In genomic region chr7:19320637-19321036, GRCm38 (mm10) we compare ENCODE assay signal across 8 mouse cellular contexts. TPM values are rescaled to one million over a fixed set of nuclear protein-coding genes. Genes with fewer than 3 reads are reported as not detected.
DNase-seq lines count a peak whose midpoint lies in the region; ATAC-seq and TF ChIP-seq lines count a peak whose summit lies in the region.

No protein-coding gene starts in this region.

- no peak overlapping the region for H3K4me3 ChIP-seq in heart, embryonic 15.5 days
- no peak overlapping the region for H3K4me3 ChIP-seq in embryonic facial prominence, embryonic 12.5 days
- no peak overlapping the region for H3K4me3 ChIP-seq in intestine, embryonic 15.5 days (replicated peaks)
- peak overlapping the region; percentile 40; the same call in 1 of the 2 replicates for H3K4me3 ChIP-seq in midbrain, postnatal 0 days (ENCODE audit: low read depth, low read length)

- H3K4me2 ChIP-seq in heart, embryonic 15.5 days, result peak overlapping the region; percentile 88
- peak overlapping the region; percentile 83 for H3K4me2 ChIP-seq in embryonic facial prominence, embryonic 12.5 days (replicated peaks)
- H3K4me2 ChIP-seq in intestine, embryonic 15.5 days (replicated peaks), result peak overlapping the region; percentile 93; the same call in 1 of the 2 replicates
- H3K4me2 ChIP-seq in midbrain, postnatal 0 days (ENCODE audit: low read depth, low read length, poor library complexity, severe bottlenecking), result peak overlapping the region; percentile 79

- no peak for ATAC-seq in heart, embryonic 15.5 days (replicated peaks; ENCODE audit: insufficient number of reproducible peaks, insufficient read depth, low FRiP score, low read depth)
- no peak for ATAC-seq in embryonic facial prominence, embryonic 12.5 days (ENCODE audit: insufficient number of reproducible peaks, insufficient read depth, low FRiP score, low TSS enrichment)
- ATAC-seq in intestine, embryonic 15.5 days, result no peak
- no peak for ATAC-seq in midbrain, postnatal 0 days (ENCODE audit: low FRiP score)
- no peak for ATAC-seq in CD4-positive, CD25-positive, alpha-beta regulatory T cell, adult 4 months

- H3K9me3 ChIP-seq in heart, embryonic 15.5 days (replicated peaks), result no peaks in the 10 kb centered on the region
- H3K9me3 ChIP-seq in embryonic facial prominence, embryonic 12.5 days, result no peaks in the 10 kb centered on the region
- H3K9me3 ChIP-seq in intestine, embryonic 15.5 days, result no peaks in the 10 kb centered on the region
- no peaks in the 10 kb centered on the region for H3K9me3 ChIP-seq in midbrain, postnatal 0 days (ENCODE audit: low read length)

- no peaks in the 10 kb centered on the region for H3K27me3 ChIP-seq in heart, embryonic 15.5 days
- H3K27me3 ChIP-seq in embryonic facial prominence, embryonic 12.5 days, result peaks cover 47% of the 10 kb centered on the region
- peaks cover 14% of the 10 kb centered on the region; the same call in 1 of the 2 replicates for H3K27me3 ChIP-seq in intestine, embryonic 15.5 days (replicated peaks)
- no peaks in the 10 kb centered on the region for H3K27me3 ChIP-seq in midbrain, postnatal 0 days (ENCODE audit: insufficient read depth, low read length)

- 42% methylated on average over 7 of the region's 7 CpGs for WGBS in heart, embryonic 15.5 days
- WGBS in embryonic facial prominence, embryonic 12.5 days, result 41% methylated on average over 7 of the region's 7 CpGs
- 42% methylated on average over 7 of the region's 7 CpGs for WGBS in intestine, embryonic 15.5 days
- WGBS in midbrain, postnatal 0 days, result 35% methylated on average over 7 of the region's 7 CpGs

- peaks cover 21% of the 10 kb centered on the region for H3K4me1 ChIP-seq in heart, embryonic 15.5 days (replicated peaks)
- H3K4me1 ChIP-seq in embryonic facial prominence, embryonic 12.5 days, result peaks cover 7% of the 10 kb centered on the region; the same call in 1 of the 2 replicates
- peaks cover 7% of the 10 kb centered on the region for H3K4me1 ChIP-seq in intestine, embryonic 15.5 days (replicated peaks)
- peaks cover 5% of the 10 kb centered on the region; the same call in 1 of the 2 replicates for H3K4me1 ChIP-seq in midbrain, postnatal 0 days (ENCODE audit: insufficient read depth, low read length)

- H3K36me3 ChIP-seq in heart, embryonic 15.5 days, result no peaks in the 10 kb centered on the region
- no peaks in the 10 kb centered on the region for H3K36me3 ChIP-seq in embryonic facial prominence, embryonic 12.5 days
- no peaks in the 10 kb centered on the region for H3K36me3 ChIP-seq in intestine, embryonic 15.5 days
- H3K36me3 ChIP-seq in midbrain, postnatal 0 days (ENCODE audit: insufficient read depth, low read length), result no peaks in the 10 kb centered on the region

- intact Hi-C loops in heart, postnatal 14 days (cut with DNase I), result no loop called here
- intact Hi-C loops in left cerebral cortex, postnatal 10 days (cut with DNase I), result no loop called here

- H3K27ac ChIP-seq in heart, embryonic 15.5 days, result no peak overlapping the region
- no peak overlapping the region for H3K27ac ChIP-seq in embryonic facial prominence, embryonic 12.5 days
- H3K27ac ChIP-seq in intestine, embryonic 15.5 days, result no peak overlapping the region
- H3K27ac ChIP-seq in midbrain, postnatal 0 days (ENCODE audit: low read depth, low read length), result no peak overlapping the region

- no peak for DNase-seq in heart, postnatal 14 days
- DNase-seq in midbrain, postnatal 0 days (ENCODE audit: low spot score), result no peak
- no peak for DNase-seq in left cerebral cortex, postnatal 10 days (ENCODE audit: extremely low spot score in 1 of 2, low spot score in 2 of 2)
- DNase-seq in cerebellum, adult 11 months, result no peak

- H3K9ac ChIP-seq in heart, embryonic 15.5 days, result no peak overlapping the region
- no peak overlapping the region for H3K9ac ChIP-seq in embryonic facial prominence, embryonic 12.5 days
- no peak overlapping the region for H3K9ac ChIP-seq in intestine, embryonic 15.5 days
- no peak overlapping the region; the same call in 1 of the 2 replicates for H3K9ac ChIP-seq in midbrain, postnatal 0 days (replicated peaks; ENCODE audit: low read length, poor library complexity, severe bottlenecking)

- no peak for TF ChIP-seq CTCF in midbrain, postnatal 0 days (IDR thresholded peaks at IDR 0.05)

RNA-seq across cellular contexts. Expression of gene Fosb, which starts 10.8 kb away (rescaled TPM):
- polyA plus RNA-seq in heart, embryonic 15.5 days (2015; fragmentation: Nextera tagmentation; extraction: Ambion mirVana), result 0.20 and 0.47 TPM in 2 replicates
- total RNA-seq in heart, postnatal 14 days (2021), result 1 to 10 TPM in 1 of 2 experiments, under 1 TPM in 1; 0.60 to 1.2 TPM
- polyA plus RNA-seq in embryonic facial prominence, embryonic 12.5 days (2016; fragmentation: Nextera tagmentation; extraction: Ambion mirVana), result 0.05 TPM in 1 of 2 replicates, not detected in the other
- polyA plus RNA-seq in intestine, embryonic 15.5 days (2015; fragmentation: Nextera tagmentation; extraction: Ambion mirVana), result 0.09 and 0.14 TPM in 2 replicates
- 0.38 and 0.66 TPM in 2 replicates for total RNA-seq in midbrain, postnatal 0 days (2014; rRNA removed)
- polyA plus RNA-seq in midbrain, postnatal 0 days (2015; fragmentation: Nextera tagmentation; extraction: Ambion mirVana), result 0.10 and 0.11 TPM in 2 replicates
- total RNA-seq in left cerebral cortex, postnatal 10 days (2021), result 1 to 10 TPM; 2.2 to 2.3 TPM
- polyA plus RNA-seq in CD4-positive, CD25-positive, alpha-beta regulatory T cell, adult 4 months (2017; shearing (Covaris generic)), result 1 to 10 TPM in 1 of 2 experiments, under 1 TPM in 1; 0.35 to 2.7 TPM

RNA-seq across cellular contexts. Expression of gene Ercc1, which starts 23.9 kb away (rescaled TPM):
- 59.8 and 60.3 TPM in 2 replicates for polyA plus RNA-seq in heart, embryonic 15.5 days (2015; fragmentation: Nextera tagmentation; extraction: Ambion mirVana)
- total RNA-seq in heart, postnatal 14 days (2021), result 10 to 100 TPM; 41.1 to 48.0 TPM
- 92.3 and 94.5 TPM in 2 replicates for polyA plus RNA-seq in embryonic facial prominence, embryonic 12.5 days (2016; fragmentation: Nextera tagmentation; extraction: Ambion mirVana)
- polyA plus RNA-seq in intestine, embryonic 15.5 days (2015; fragmentation: Nextera tagmentation; extraction: Ambion mirVana), result 51.6 and 52.0 TPM in 2 replicates
- 50.3 and 71.4 TPM in 2 replicates for total RNA-seq in midbrain, postnatal 0 days (2014; rRNA removed)
- polyA plus RNA-seq in midbrain, postnatal 0 days (2015; fragmentation: Nextera tagmentation; extraction: Ambion mirVana), result 67.7 and 71.0 TPM in 2 replicates
- 10 to 100 TPM; 38.5 to 50.6 TPM for total RNA-seq in left cerebral cortex, postnatal 10 days (2021)
- 10 to 100 TPM; 71.2 to 78.1 TPM for polyA plus RNA-seq in CD4-positive, CD25-positive, alpha-beta regulatory T cell, adult 4 months (2017; shearing (Covaris generic))

RNA-seq across cellular contexts. Expression of gene Rtn2, which starts 38.2 kb away (rescaled TPM):
- polyA plus RNA-seq in heart, embryonic 15.5 days (2015; fragmentation: Nextera tagmentation; extraction: Ambion mirVana), result 27.2 TPM in 2 replicates
- total RNA-seq in heart, postnatal 14 days (2021), result 100 to 1,000 TPM; 106 to 122 TPM
- 17.9 and 21.4 TPM in 2 replicates for polyA plus RNA-seq in embryonic facial prominence, embryonic 12.5 days (2016; fragmentation: Nextera tagmentation; extraction: Ambion mirVana)
- 11.3 and 12.5 TPM in 2 replicates for polyA plus RNA-seq in intestine, embryonic 15.5 days (2015; fragmentation: Nextera tagmentation; extraction: Ambion mirVana)
- total RNA-seq in midbrain, postnatal 0 days (2014; rRNA removed), result 160 and 172 TPM in 2 replicates
- 104 and 107 TPM in 2 replicates for polyA plus RNA-seq in midbrain, postnatal 0 days (2015; fragmentation: Nextera tagmentation; extraction: Ambion mirVana)
- 100 to 1,000 TPM; 145 to 151 TPM for total RNA-seq in left cerebral cortex, postnatal 10 days (2021)
- not detected for polyA plus RNA-seq in CD4-positive, CD25-positive, alpha-beta regulatory T cell, adult 4 months (2017; shearing (Covaris generic))

RNA-seq across cellular contexts. Expression of gene Cd3eap, which starts 38.6 kb away (rescaled TPM):
- polyA plus RNA-seq in heart, embryonic 15.5 days (2015; fragmentation: Nextera tagmentation; extraction: Ambion mirVana), result 13.6 and 15.5 TPM in 2 replicates
- 1 to 10 TPM; 6.5 to 9.4 TPM for total RNA-seq in heart, postnatal 14 days (2021)
- polyA plus RNA-seq in embryonic facial prominence, embryonic 12.5 days (2016; fragmentation: Nextera tagmentation; extraction: Ambion mirVana), result 27.1 and 28.0 TPM in 2 replicates
- polyA plus RNA-seq in intestine, embryonic 15.5 days (2015; fragmentation: Nextera tagmentation; extraction: Ambion mirVana), result 21.7 and 23.4 TPM in 2 replicates
- 8.7 and 14.0 TPM in 2 replicates for total RNA-seq in midbrain, postnatal 0 days (2014; rRNA removed)
- polyA plus RNA-seq in midbrain, postnatal 0 days (2015; fragmentation: Nextera tagmentation; extraction: Ambion mirVana), result 21.5 and 21.6 TPM in 2 replicates
- total RNA-seq in left cerebral cortex, postnatal 10 days (2021), result 10 to 100 TPM; 16.8 to 18.2 TPM
- 10 to 100 TPM; 15.8 to 17.6 TPM for polyA plus RNA-seq in CD4-positive, CD25-positive, alpha-beta regulatory T cell, adult 4 months (2017; shearing (Covaris generic))

RNA-seq across cellular contexts. Expression of gene Ppp1r13l, which starts 38.9 kb away (rescaled TPM):
- 13.5 and 14.4 TPM in 2 replicates for polyA plus RNA-seq in heart, embryonic 15.5 days (2015; fragmentation: Nextera tagmentation; extraction: Ambion mirVana)
- 10 to 100 TPM; 25.0 to 28.4 TPM for total RNA-seq in heart, postnatal 14 days (2021)
- 7.3 and 8.1 TPM in 2 replicates for polyA plus RNA-seq in embryonic facial prominence, embryonic 12.5 days (2016; fragmentation: Nextera tagmentation; extraction: Ambion mirVana)
- polyA plus RNA-seq in intestine, embryonic 15.5 days (2015; fragmentation: Nextera tagmentation; extraction: Ambion mirVana), result 3.1 and 4.8 TPM in 2 replicates
- 0.52 and 1.0 TPM in 2 replicates for total RNA-seq in midbrain, postnatal 0 days (2014; rRNA removed)
- polyA plus RNA-seq in midbrain, postnatal 0 days (2015; fragmentation: Nextera tagmentation; extraction: Ambion mirVana), result 1.5 and 2.0 TPM in 2 replicates
- total RNA-seq in left cerebral cortex, postnatal 10 days (2021), result 1 to 10 TPM; 5.3 to 7.2 TPM
- not detected for polyA plus RNA-seq in CD4-positive, CD25-positive, alpha-beta regulatory T cell, adult 4 months (2017; shearing (Covaris generic))

Comparison
In these comparisons a context has a peak if more than half of its experiments do, and no peak if none do; other contexts are left out.
1. RNA of gene Rtn2, which starts 38.2 kb away (polyA plus RNA-seq): 104 to 107 TPM in midbrain, postnatal 0 days, 27.2 TPM in heart, embryonic 15.5 days, 17.9 to 21.4 TPM in embryonic facial prominence, embryonic 12.5 days and 11.3 to 12.5 TPM in intestine, embryonic 15.5 days; not detected in CD4-positive, CD25-positive, alpha-beta regulatory T cell, adult 4 months; every median in the first group is over 10 times any median in the second.
2. Peak in every context shown above with its lines, with median percentiles within 50 percentile points of each other: H3K4me2 ChIP-seq.